Comparison of ENCODE assay signal across 8 mouse cellular contexts in the genomic region with DNA sequence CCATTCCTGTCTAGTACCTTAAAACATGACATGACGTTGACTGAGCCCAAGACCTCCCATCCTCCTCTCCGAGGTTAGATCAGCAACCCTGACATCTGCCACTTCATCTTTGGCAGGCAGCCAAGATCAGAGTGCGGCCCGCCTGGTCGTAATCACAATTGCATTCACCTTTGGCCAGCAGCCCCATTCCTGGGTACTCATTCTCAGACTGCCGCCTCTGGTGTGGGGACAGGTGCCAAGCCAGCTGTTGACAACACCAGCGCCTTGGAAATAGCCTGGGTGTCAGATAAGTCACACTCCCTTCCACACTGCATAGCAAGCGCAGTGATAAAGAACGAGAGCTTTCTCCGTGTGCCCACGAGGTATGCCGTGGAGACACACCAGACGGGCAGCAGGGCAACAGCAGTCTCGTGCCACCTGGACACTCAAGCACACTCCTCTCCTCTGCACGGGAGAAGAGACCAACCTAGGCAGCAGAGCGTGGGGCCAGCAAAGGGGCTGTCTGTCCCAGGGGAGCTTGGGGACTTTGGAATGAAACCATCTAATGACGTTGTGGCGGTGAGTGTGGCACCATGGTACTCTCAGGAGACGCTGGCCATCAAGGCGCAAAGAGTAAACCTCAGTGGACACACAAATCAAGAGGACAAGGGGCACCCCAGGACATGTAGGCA. TPM values are rescaled to one million over a fixed set of nuclear protein-coding genes. Genes with fewer than 3 reads are reported as not detected.
DNase-seq lines count a peak whose midpoint lies in the region; ATAC-seq and TF ChIP-seq lines count a peak whose summit lies in the region.

No protein-coding gene starts in this region.

- no peak overlapping the region for H3K4me3 ChIP-seq in cerebellum, adult 2 months (replicated peaks; ENCODE audit: insufficient read depth, low read depth, low read length)

- DNase-seq in cerebellum, adult 2 months: peak; percentile 23 to 28
- peak; percentile 42 for DNase-seq in urinary bladder, postnatal 14 days (ENCODE audit: low spot score)
- DNase-seq in urinary bladder, postnatal 10 days (ENCODE audit: low spot score): no peak
- peak; percentile 79 for DNase-seq in kidney, postnatal 10 days
- peak; percentile 76 for DNase-seq in yolk sac, embryonic 10.5 days (ENCODE audit: low spot score)
- DNase-seq in thymus, postnatal 14 days: no peak
- no peak for DNase-seq in adipocyte (ENCODE audit: low spot score)

- H3K4me1 ChIP-seq in cerebellum, adult 2 months (ENCODE audit: control insufficient read depth, insufficient read depth, low read length): peaks cover 5% of the 10 kb centered on the region

- H3K27me3 ChIP-seq in cerebellum, adult 2 months (ENCODE audit: control insufficient read depth, insufficient read depth, low read length): no peaks in the 10 kb centered on the region

- TF ChIP-seq POLR2A in cerebellum, adult 2 months (IDR thresholded peaks at IDR 0.05; ENCODE audit: borderline replicate concordance, insufficient read depth, low read length): no peak

- TF ChIP-seq CTCF in cerebellum, adult 2 months (IDR thresholded peaks at IDR 0.05; ENCODE audit: borderline replicate concordance, insufficient read depth, low read depth, low read length): no peak

- WGBS in cerebellum, adult 2 months: 32% methylated on average over 20 of the region's 20 CpGs

- H3K27ac ChIP-seq in cerebellum, adult 2 months (ENCODE audit: insufficient read depth, low read length): no peak overlapping the region

- no peak for ATAC-seq in cerebellum, adult (ENCODE audit: insufficient number of reproducible peaks, low FRiP score, low TSS enrichment)

RNA-seq across cellular contexts. Expression of gene Sh3tc1, which starts 2.4 kb away (rescaled TPM):
- polyA plus RNA-seq in cerebellum, adult 2 months (2012; rRNA removed): 1.2 and 1.7 TPM in 2 replicates

RNA-seq across cellular contexts. Expression of gene Ablim2, which starts 20.3 kb away (rescaled TPM):
- polyA plus RNA-seq in cerebellum, adult 2 months (2012; rRNA removed): 89.2 and 99.9 TPM in 2 replicates

RNA-seq across cellular contexts. Expression of gene Htra3, which starts 57.8 kb away (rescaled TPM):
- polyA plus RNA-seq in cerebellum, adult 2 months (2012; rRNA removed): 7.1 and 9.5 TPM in 2 replicates

Comparison
In these comparisons a context has a peak if more than half of its experiments do, and no peak if none do; other contexts are left out.
1. DNase-seq: peak in cerebellum, adult 2 months (2 of 2), urinary bladder, postnatal 14 days (single experiment), kidney, postnatal 10 days (single experiment) and yolk sac, embryonic 10.5 days (single experiment); none in urinary bladder, postnatal 10 days (single experiment), thymus, postnatal 14 days (single experiment) and adipocyte (single experiment).